Mouse (Mus musculus): Measurements from ENCODE around the gene Gm8300. TPM values are rescaled to one million over a fixed set of nuclear protein-coding genes. Genes with fewer than 3 reads are reported as not detected.
"Not testable (repeated sequence)": the region's sequence is repeated elsewhere in the genome, so short reads cannot be mapped to it uniquely, and the experiment has no call there.

Gm8300 gene
- not detected in 2 replicates for polyA plus RNA-seq (2014; fragmentation: Nextera tagmentation; extraction: Ambion mirVana)

DNA sequence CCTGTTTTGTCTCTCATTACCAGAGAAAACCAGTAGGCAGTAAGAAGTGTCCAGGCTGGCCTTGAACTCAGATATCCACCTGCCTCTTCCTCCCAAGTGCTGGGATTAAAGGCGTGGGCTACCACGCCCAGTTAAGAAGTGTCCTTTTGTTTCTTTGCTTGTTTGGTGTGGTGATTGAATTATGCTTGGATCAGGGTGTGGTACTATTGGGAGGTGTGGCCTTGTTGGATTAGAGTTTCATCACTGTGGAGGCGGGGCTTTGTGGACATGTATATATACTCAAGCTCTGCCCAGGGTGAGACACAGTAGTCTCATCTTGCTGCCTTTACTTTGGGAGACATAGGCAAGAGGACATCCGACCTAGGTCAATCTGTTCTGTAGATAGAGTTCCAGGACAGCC lies at the start of gene Gm8300:
Gene Gm8300 (plus strand): TSS at position 301 of the 400 bp plus-strand sequence.
- H3K36me3 ChIP-seq (ENCODE audit: control insufficient read depth, insufficient read depth, low read length); H3K27me3 ChIP-seq (replicated peaks; ENCODE audit: control insufficient read depth, insufficient read depth, low read length); H3K27ac ChIP-seq (replicated peaks; ENCODE audit: low read depth, low read length); H3K9ac ChIP-seq (ENCODE audit: low read depth, low read length); DNase-seq (ENCODE audit: low spot score); H3K4me2 ChIP-seq (ENCODE audit: low read depth, low read length); H3K9me3 ChIP-seq (ENCODE audit: control insufficient read depth, low read length); H3K4me3 ChIP-seq (ENCODE audit: low read depth, low read length); H3K4me1 ChIP-seq (ENCODE audit: control insufficient read depth, insufficient read depth, low read length); ATAC-seq (ENCODE audit: low read depth): not testable (repeated sequence)
- 84% methylated on average over 4 of the region's 4 CpGs for WGBS

DNA sequence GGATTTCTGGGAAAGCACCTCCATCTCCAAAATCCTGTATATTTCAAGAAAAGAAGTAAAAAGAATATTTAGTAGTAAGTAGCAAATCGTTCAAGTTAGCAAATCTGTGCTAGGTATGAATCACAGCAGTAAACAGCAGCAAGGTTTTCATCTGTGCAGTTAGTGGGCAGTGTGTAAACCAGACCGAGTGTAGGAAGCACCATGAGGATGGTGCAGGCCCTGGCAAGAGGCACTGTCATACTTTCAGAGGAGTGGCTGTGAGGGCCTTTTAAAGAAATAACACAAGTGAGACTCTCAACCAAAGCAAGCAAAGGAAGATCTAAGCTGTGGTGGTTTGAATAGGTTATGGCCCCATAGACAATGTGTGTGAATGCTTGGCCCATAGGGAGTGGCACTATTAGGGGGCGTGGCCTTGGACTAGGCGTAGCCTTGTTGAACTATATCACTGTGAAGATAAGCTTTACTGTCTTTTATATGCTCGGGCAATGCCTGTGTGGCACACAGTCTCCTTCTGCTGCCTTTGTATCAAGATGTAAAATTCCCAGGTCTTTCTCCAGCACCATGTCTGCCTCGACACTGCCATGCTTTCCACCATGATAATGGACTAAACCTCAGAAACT lies 49.3 kb upstream of the Gm8300 start:
- Histone ChIP-seq H3K27ac (replicated peaks; ENCODE audit: low read depth, low read length) (no peak overlapping the region), H3K27me3 (replicated peaks; ENCODE audit: control insufficient read depth, insufficient read depth, low read length) (no peaks in the 10 kb centered on the region), H3K4me2 (ENCODE audit: low read depth, low read length) (no peak overlapping the region), H3K9ac (ENCODE audit: low read depth, low read length) (no peak overlapping the region), H3K9me3 (ENCODE audit: control insufficient read depth, low read length) (no peaks in the 10 kb centered on the region), H3K4me1 (ENCODE audit: control insufficient read depth, insufficient read depth, low read length) (no peaks in the 10 kb centered on the region), H3K4me3 (ENCODE audit: low read depth, low read length) (no peak overlapping the region), H3K36me3 (ENCODE audit: control insufficient read depth, insufficient read depth, low read length) (peaks cover 83% of the 10 kb centered on the region)
- ATAC-seq (ENCODE audit: low read depth) (no peak), DNase-seq (ENCODE audit: low spot score) (no peak)
- WGBS: 94% methylated on average over 6 of the region's 6 CpGs

DNA sequence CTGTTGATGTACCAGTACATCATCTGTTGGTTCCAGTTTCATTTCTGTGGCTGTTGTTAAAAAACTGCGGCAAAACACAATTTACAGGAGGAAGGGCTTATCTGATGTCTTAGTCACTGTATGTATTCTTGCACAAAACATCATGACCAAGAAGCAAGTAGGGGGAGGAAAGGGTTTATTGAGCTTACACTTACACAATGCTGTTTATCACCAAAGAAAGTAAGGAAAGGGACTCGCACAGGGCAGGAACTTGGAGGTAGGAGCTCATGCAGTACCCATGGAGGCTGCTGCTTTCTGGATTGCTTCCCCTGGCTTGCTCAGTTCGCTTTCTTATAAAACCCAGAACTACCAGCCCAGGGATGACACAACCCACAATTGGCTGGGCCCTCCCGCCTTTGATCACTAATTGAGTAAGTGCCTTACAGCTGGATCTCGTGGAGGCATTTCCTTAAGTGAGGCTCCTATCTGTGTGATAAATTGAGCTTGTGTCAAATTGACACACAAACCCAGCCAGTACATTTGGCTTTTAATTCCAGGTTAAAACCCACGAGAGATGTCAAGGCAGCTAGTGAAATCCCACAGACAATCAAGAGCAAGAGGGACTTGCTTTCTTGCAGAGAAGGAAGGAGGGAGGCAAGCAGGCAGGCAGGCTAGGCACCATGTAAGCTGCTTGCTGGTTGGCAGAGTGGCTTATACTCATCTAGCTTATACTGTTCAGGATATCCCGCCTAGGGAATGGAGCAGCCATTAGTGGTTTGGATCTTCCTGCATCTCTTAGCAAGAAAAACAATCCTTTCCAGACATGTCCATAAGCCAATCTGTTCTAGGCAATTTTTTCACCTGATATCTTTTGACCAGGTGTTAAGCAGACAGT lies 43.6 kb upstream of the Gm8300 start:
- H3K4me1 ChIP-seq (ENCODE audit: control insufficient read depth, insufficient read depth, low read length): peaks cover 9% of the 10 kb centered on the region; the same call in 1 of the 2 replicates
- DNase-seq (ENCODE audit: low spot score) (no peak), ATAC-seq (ENCODE audit: low read depth) (no peak)
- H3K9ac ChIP-seq (ENCODE audit: low read depth, low read length): peak overlapping the region; percentile 94
- H3K9me3 ChIP-seq (ENCODE audit: control insufficient read depth, low read length): no peaks in the 10 kb centered on the region
- no peak overlapping the region for H3K27ac ChIP-seq (replicated peaks; ENCODE audit: low read depth, low read length)
- peaks cover 28% of the 10 kb centered on the region for H3K36me3 ChIP-seq (ENCODE audit: control insufficient read depth, insufficient read depth, low read length)
- no peaks in the 10 kb centered on the region for H3K27me3 ChIP-seq (replicated peaks; ENCODE audit: control insufficient read depth, insufficient read depth, low read length)
- WGBS: 51% methylated on average over 7 of the region's 7 CpGs
- H3K4me2 ChIP-seq (ENCODE audit: low read depth, low read length): peak overlapping the region; percentile 65
- peak overlapping the region; percentile 82 for H3K4me3 ChIP-seq (ENCODE audit: low read depth, low read length)

DNA sequence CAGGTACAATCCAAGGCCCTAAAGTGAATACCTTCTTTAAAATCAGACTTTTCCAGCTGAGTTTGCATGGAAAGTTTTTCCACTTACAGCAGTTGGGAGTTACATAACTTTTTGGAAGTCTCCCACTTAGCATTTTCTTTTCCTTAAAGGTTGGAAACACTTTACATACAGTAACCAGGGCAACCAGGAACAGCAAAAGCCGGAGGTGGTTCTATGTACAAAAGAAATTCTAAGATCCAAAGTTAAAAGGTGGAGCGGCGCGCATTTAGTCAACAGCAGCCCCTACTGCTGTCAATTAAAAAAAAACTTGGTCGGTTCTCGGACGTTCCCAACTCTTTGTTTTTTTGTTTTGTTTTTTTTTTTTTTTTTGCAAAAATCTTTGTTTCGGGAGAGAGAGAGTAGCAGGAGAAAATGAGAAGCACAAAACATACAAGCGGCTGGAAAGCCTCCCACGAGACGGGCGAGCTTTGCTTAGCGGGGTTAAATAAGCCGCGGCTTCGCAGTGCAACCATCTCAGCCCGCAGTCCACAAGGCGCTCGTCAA lies 42.6 kb upstream of the Gm8300 start:
- H3K4me2 ChIP-seq (ENCODE audit: low read depth, low read length): peak overlapping the region; percentile 65
- H3K9me3 ChIP-seq (ENCODE audit: control insufficient read depth, low read length): no peaks in the 10 kb centered on the region
- peaks cover 22% of the 10 kb centered on the region for H3K36me3 ChIP-seq (ENCODE audit: control insufficient read depth, insufficient read depth, low read length)
- under 1% methylated on average over 19 of the region's 19 CpGs for WGBS
- no peak for ATAC-seq (ENCODE audit: low read depth)
- H3K27ac ChIP-seq (replicated peaks; ENCODE audit: low read depth, low read length): peak overlapping the region; percentile 89
- H3K27me3 ChIP-seq (replicated peaks; ENCODE audit: control insufficient read depth, insufficient read depth, low read length): no peaks in the 10 kb centered on the region
- H3K4me1 ChIP-seq (ENCODE audit: control insufficient read depth, insufficient read depth, low read length): peaks cover 9% of the 10 kb centered on the region; the same call in 1 of the 2 replicates
- H3K9ac ChIP-seq (ENCODE audit: low read depth, low read length): peak overlapping the region; percentile 94
- DNase-seq (ENCODE audit: low spot score): peak; percentile 55
- peak overlapping the region; percentile 82 for H3K4me3 ChIP-seq (ENCODE audit: low read depth, low read length)

DNA sequence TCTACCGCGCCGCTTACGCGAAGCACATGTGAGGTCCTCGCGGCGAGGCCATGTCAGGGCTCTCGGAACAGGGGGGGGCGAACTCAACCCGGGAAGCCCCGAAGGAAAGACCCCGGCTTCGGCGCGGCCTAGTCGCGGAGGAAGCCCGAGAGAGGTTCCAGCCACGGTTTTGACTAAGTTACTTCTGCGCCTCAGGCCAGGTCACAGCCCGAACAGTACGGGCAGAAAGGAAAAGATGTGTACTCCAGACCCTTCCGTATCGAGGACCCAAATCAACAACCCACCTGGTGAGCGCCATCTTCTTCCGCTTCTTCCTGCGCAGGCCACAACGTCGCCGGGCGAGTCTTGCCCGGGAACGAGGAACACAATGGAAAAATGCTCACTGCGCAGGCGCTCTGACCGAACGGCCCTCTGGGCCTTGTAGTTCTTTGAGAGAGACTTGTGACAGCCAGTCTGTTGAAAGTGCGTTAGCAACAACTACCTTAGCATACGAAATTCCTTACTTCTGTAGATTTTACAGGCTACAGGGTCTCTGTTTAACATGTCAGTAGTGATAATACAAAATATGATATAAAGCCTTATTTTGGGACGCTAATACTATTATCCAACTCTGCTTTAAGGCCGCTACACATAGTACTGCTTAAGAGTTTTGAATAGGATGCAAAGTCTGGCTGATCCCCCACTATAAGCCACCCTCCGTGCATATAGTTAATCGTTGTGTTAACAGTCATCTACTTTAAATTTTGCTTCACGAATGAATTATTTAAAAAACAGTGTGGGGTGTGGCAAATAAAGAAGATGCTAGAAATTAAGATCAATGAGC lies 41.9 kb upstream of the Gm8300 start, which contains the start of gene Snw1:
Gene Snw1 (minus strand): TSS at position 311 of the 823 bp plus-strand sequence.
- peaks cover 15% of the 10 kb centered on the region for H3K36me3 ChIP-seq (ENCODE audit: control insufficient read depth, insufficient read depth, low read length)
- peak within 1 kb of the TSS; percentile 82 for H3K4me3 ChIP-seq (ENCODE audit: low read depth, low read length)
- H3K27me3 ChIP-seq (replicated peaks; ENCODE audit: control insufficient read depth, insufficient read depth, low read length): no peaks in the 10 kb centered on the region
- 3% methylated on average over 40 of the region's 45 CpGs for WGBS
- DNase-seq (ENCODE audit: low spot score) (peak; percentile 97), ATAC-seq (ENCODE audit: low read depth) (peak; percentile 97)
- H3K4me2 ChIP-seq (ENCODE audit: low read depth, low read length): peak within 1 kb of the TSS; percentile 65
- no peaks in the 10 kb centered on the region for H3K9me3 ChIP-seq (ENCODE audit: control insufficient read depth, low read length)
- H3K9ac ChIP-seq (ENCODE audit: low read depth, low read length): peak within 1 kb of the TSS; percentile 94
- H3K4me1 ChIP-seq (ENCODE audit: control insufficient read depth, insufficient read depth, low read length): peaks cover 9% of the 10 kb centered on the region; the same call in 1 of the 2 replicates
- peak within 1 kb of the TSS; percentile 89 for H3K27ac ChIP-seq (replicated peaks; ENCODE audit: low read depth, low read length)

DNA sequence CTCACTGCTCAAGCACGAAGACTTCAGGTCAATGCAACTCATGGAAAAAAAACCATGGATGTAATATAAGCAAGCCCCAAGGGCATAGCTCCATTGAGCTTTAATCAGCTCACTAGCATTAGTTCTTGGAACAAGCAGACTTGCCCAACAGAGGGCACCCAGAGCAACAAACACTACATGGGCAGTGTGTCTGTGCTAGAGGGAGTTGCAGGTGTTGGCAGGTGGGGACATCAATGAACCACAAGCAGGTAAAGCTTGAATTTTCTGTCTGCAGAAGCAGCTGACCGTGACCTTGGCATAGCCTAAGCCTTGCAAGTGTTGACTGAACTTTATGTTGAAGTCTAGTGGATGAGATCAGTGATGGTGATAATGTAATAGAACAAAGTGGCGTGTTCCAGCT lies 39.4 kb upstream of the Gm8300 start:
- Histone ChIP-seq H3K27ac (replicated peaks; ENCODE audit: low read depth, low read length) (no peak overlapping the region), H3K4me2 (ENCODE audit: low read depth, low read length) (no peak overlapping the region), H3K4me3 (ENCODE audit: low read depth, low read length) (no peak overlapping the region), H3K9me3 (ENCODE audit: control insufficient read depth, low read length) (no peaks in the 10 kb centered on the region), H3K4me1 (ENCODE audit: control insufficient read depth, insufficient read depth, low read length) (peaks cover 9% of the 10 kb centered on the region; the same call in 1 of the 2 replicates), H3K9ac (ENCODE audit: low read depth, low read length) (no peak overlapping the region), H3K36me3 (ENCODE audit: control insufficient read depth, insufficient read depth, low read length) (no peaks in the 10 kb centered on the region), H3K27me3 (replicated peaks; ENCODE audit: control insufficient read depth, insufficient read depth, low read length) (no peaks in the 10 kb centered on the region)
- DNase-seq (ENCODE audit: low spot score) (no peak), ATAC-seq (ENCODE audit: low read depth) (no peak)
- WGBS: 77% methylated on average over 3 of the region's 3 CpGs

DNA sequence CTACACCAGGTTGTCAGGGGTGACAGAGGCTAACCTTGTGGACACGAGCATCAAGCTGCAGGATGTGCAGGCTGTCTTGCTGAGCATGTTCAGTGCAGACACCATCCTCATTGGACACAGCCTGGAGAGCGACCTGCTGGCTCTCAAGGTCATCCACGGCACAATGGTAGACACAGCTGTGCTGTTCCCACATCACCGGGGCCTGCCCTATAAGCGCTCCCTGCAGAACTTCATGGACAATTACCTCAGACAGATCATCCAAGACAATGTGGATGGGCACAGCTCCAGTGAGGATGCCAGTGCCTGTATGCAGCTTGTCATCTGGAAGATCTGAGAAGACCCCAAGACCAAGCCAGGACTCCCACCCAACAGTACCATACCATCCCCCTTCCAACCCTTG lies 31.6 kb upstream of the Gm8300 start:
- WGBS: 88% methylated on average over 4 of the region's 5 CpGs
- H3K36me3 ChIP-seq (ENCODE audit: control insufficient read depth, insufficient read depth, low read length); H3K27me3 ChIP-seq (replicated peaks; ENCODE audit: control insufficient read depth, insufficient read depth, low read length); H3K27ac ChIP-seq (replicated peaks; ENCODE audit: low read depth, low read length); H3K9ac ChIP-seq (ENCODE audit: low read depth, low read length); H3K4me3 ChIP-seq (ENCODE audit: low read depth, low read length); H3K4me2 ChIP-seq (ENCODE audit: low read depth, low read length); H3K4me1 ChIP-seq (ENCODE audit: control insufficient read depth, insufficient read depth, low read length); DNase-seq (ENCODE audit: low spot score); ATAC-seq (ENCODE audit: low read depth); H3K9me3 ChIP-seq (ENCODE audit: control insufficient read depth, low read length): not testable (repeated sequence)

DNA sequence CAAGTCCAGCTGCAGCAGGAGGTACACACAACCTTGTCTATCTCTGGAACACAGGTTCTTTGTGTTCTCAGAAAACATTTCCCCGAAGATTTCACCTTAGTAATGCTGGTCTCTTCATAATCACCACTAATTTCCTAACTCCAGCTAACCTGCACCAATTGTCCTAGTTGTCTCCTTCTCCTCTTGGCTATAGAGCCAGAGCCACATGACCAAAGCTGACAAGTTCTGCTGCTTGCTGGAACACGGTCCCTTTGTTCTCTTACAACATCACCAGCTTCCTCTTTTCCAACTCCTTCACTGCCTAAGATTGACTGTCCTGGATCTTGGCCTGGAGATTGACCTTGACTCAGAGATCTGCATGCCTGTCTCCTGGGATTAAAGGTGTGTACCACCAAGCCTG lies 25.4 kb upstream of the Gm8300 start:
- not testable (repeated sequence) for H3K4me2 ChIP-seq (ENCODE audit: low read depth, low read length); H3K27me3 ChIP-seq (replicated peaks; ENCODE audit: control insufficient read depth, insufficient read depth, low read length); H3K4me1 ChIP-seq (ENCODE audit: control insufficient read depth, insufficient read depth, low read length); H3K36me3 ChIP-seq (ENCODE audit: control insufficient read depth, insufficient read depth, low read length); H3K9ac ChIP-seq (ENCODE audit: low read depth, low read length); ATAC-seq (ENCODE audit: low read depth); H3K27ac ChIP-seq (replicated peaks; ENCODE audit: low read depth, low read length); H3K9me3 ChIP-seq (ENCODE audit: control insufficient read depth, low read length); DNase-seq (ENCODE audit: low spot score); H3K4me3 ChIP-seq (ENCODE audit: low read depth, low read length)
- WGBS: 54% methylated on average over 2 of the region's 2 CpGs
